Mouse (Mus musculus) left cerebral cortex, adult 9 months (tissue): Measurements from ENCODE around the gene Ccdc14.
"Not testable (repeated sequence)": the region's sequence is repeated elsewhere in the genome, so short reads cannot be mapped to it uniquely, and the experiment has no call there.

Experiments used
- DNase-seq, 2 experiments: peaks; one replicate each; pipeline ENCODE4 v3.0.0; 2022; ENCODE audit warnings: low spot score in 2 of 2

Ccdc14 gene

DNA sequence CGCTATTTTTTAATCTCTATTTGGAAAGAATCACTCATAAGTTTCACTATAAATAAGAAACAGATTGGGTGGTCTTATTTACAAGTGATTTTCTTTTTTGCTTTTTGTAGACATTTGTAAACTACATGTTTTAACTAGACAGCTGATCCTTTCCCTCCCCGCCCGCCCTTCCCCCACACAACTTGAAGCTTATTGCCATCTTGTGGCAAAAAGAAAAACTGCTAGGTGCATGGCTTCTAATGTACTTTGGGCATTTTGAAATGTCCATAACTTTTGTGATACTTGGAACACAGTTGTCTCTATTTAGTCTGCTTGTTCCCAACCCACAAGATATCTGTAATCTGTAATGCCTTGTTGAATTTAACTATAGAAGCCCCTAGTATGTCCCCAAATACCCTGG, 21.1 kb downstream of the Ccdc14 start:
- no peak for DNase-seq

DNA sequence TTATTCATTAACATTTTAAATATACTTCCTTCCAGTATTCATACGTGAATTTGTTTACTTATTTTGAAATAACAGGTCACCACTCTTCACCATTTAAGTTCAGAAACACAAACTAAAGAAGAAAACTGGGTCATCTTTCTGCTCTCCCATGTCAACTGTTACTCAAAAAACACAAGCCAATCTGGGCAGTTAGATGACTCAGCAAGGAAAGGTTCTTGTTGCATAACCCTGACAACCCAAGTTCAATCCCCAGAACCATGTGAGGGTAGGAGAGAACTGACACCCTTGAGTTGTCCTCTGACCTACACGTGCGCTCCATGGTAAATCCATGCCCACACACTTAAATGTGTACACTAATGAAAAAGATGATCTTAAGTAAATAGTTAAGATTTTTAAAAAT, 34.7 kb downstream of the Ccdc14 start:
- no peak for DNase-seq

DNA sequence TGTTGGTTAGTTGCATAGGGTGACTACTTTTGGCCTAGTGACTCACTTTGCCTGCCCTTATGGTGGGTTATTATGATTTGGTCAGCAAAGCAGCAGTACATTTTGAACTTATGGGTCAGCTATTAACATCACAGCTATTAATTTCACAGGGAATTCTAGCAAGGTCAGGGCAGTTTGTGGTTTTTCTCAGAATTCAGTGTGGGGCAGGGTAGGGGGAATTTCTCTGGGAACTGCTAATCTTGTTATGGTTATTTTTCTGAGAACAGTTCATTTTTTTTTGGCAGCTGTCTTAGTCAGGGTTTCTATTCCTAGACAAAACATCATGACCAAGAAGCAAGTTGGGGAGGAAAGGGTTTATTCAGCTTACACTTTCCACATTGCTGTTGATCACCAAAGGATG, 38.2 kb downstream of the Ccdc14 start:
- not testable (repeated sequence) for DNase-seq

DNA sequence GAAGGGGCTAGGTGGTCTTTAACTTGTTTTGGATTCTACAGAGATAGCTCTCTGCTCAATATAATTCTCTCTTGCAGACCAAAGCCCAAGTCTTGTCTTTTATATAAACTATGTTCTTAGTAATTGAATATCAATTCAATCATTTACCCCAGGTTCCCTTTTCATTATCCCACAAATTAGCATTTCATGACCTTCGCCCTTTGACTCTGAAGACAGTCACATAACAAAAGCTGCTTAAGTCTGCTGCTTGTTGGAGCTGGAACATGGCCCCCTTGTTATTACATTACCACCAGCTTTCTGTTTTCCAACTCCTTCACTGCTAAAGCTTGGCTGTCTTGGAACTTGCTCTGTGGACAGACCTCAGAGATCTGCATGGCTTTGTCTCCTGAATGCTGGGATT, 39.0 kb downstream of the Ccdc14 start:
- no peak for DNase-seq

DNA sequence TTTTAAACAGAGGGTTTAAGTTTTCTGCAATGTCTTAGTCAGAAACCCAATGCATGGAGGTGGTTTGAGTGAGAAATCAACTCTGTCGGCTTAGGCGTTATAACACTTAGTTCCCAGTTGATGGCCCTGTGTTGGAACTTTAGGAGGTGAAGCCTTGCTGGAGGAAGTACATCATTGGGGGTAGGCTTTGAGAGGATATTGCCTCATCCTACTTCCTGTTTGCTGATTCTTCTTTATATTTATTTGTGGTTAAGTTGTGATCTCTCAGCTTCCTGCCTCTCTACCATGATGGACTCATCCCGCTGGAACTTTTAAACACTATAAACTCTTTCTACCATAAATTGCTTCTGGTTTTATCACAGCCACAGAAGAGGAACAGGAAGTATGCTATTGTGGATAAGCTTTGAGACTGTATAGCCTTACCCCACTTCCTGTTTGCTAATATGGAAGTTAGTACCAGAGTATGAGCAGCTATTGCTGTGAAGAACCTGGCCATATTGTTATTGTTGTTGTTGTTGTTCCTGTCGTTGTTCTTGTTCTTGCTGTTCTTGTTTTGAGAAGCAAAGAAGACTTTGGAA, 48.3 kb downstream of the Ccdc14 start:
- no peak for DNase-seq

DNA sequence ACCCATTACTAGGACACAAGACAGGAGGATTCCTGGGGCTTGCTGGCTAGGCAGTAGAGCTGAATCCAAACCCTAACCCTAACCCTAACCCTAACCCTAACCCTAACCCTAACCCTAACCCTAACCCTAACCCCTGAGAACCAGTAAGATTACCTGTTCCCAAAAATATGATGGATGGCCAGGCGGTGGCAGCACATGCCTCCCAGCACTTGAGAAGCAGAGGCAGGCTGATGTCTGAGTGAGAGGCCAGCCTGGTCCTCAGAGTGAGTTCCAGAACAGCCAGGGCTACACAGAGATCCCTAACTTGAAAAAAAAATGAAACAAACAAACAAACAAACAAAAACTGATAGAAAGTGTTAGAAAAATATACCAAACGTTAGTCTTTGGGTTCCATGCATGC, 52.5 kb downstream of the Ccdc14 start:
- DNase-seq = no peak

DNA sequence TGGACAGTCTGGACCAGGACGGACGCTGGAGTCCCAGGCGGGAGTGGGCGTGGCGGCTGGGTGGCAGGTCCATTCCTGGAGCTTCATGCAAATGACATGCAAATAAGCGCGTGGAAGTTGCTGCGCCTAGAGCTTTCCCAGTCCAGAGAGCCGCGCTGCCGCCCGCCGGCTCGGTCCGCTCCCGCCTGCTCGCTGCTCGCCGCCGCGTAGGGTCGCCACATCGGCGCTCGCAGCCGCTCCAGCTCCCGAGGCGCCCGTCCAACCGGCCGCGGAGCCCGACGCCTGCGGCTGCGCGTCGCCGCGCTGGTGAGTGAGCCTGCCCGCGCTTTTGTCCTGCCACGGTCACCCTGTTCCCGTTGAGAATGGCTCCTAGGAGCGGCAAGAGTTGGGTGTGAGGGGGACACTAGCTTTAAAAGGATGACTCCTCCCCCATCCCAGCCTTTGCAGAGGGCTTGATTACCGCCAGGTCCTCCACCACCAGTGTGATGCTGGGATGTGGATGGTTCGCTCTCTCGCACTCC, 54.7 kb downstream of the Ccdc14 start, which contains the start of gene Mylk:
Gene Mylk (plus strand): TSS at position 146 of the 521 bp plus-strand sequence.
- peak; percentile 3 to 42 for DNase-seq

DNA sequence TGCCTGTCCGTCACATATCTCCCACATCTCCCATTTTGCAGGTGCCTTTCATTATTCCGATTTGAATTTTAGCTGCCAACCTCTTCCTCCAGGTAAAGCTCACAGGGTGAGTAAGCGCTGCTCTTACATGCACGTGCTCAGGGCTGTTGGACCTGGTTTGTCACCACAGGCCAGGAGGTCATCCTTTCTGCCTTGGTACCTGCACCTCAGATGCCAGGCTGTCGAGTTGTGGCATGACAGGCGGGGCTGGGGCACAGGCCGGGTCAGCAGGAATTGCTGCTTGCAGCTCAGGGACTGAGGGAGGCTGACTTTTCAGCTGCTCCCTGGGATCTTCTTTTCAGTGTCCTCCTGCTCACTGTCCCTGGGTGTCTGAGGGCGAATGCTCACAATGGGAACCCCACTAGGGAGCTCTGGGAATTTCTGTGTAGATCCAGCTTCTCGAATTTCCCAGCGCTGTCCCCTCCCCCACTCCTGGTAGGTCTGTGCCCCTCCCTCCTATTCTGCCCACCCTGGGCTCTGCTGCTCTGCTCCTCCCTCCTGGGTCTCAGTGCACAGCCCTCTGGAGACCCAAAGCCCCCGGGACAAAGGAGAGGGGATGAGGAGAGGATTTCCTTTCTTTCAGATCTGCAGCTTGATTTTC, 57.8 kb downstream of the Ccdc14 start:
- DNase-seq = no peak

DNA sequence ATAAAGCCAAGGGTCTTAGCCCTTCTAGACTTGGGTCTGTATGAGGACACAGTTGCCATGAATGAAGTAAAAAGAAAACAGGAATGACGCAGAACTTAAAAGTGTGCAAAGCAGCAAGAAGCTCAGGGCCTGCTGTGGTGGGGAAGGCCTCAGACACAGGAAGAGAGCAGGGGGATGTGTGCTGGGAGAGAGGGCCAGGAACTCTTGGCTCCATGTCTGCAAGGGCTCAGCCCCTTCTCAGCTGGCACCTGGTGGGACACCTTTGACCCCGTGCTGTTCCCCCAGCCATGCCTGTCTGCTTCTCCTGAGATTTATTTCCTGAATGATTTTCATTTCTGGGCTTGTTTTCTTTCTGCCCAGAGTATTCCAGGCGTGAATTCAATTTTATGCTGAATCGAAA, 59.1 kb downstream of the Ccdc14 start:
- no peak for DNase-seq

DNA sequence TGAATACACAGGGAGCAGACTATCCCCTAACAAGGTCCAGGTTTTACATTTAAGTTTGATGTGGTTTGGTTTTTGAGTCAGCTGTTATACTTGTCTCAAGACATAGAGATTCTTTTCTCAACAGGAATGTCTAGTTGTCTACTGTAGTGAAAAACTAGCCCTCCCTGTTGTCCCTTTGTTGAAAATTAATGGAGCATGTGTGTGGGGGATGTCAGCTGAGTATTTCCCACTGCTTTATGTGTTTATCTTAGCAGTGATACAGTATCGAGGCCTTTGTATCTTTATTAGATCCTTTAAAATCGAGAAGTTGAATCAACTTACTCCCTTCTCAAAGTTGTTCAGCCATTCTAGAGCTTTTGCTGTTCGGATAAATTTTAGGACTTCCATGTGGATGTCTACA, 61.6 kb downstream of the Ccdc14 start:
- no peak for DNase-seq

DNA sequence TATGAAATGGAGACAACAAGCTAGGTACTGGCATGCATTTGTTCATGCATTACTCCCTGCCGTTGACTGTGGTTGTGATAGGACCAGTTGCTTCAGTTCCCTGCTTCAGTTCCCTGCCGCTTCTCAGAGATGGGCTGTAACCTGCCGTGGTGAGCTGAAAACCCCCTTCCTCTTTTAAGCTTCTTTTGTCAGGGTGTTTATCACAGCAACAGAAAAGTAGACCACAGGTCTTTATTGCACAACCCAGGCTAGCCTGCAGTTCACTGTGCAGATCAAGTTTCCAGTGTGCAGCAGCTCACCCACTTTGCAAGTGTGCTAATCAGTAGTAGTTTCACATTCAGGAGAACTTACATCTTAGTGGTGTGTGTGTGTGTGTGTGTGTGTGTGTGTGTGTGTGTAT, 62.6 kb downstream of the Ccdc14 start:
- DNase-seq = no peak

DNA sequence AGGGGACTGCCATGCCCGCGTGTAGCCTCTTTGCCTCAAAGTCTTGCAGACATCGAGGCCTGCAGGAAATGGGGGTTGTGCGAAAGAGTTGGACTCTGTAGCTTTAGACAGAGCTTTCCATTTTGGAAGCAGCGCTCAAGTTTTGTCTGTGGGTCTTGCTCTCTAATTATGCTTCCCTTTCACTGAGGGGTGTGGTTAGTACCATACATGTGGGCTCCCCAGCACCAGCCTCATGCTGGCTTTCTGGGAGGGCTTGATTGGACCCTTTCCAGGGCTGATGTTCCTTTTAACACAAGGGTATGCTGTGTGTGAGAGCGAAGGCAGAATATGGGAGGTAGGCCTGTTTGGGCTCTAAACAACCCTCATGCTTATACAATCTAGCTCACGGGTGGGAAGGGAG, 66.6 kb downstream of the Ccdc14 start:
- no peak for DNase-seq

DNA sequence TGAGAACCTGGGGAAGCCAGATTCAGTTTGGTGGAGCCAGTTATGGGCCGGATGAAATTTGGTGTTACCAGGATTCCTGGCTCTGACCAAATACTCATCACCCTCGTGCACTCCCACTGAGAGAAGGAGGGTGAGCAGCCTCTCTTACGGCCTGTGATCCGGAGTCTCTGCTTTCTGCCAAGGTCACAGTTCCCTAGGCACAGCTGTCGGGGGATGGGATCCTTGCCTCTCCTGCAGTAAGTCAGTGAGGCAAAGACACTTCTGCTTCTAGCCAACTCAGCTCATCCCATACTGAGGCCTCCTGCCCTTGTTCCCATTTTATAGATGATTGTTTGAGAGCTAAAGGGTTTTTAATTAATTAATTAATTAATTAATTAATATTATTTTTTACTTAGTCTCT, 67.8 kb downstream of the Ccdc14 start:
- DNase-seq = no peak

DNA sequence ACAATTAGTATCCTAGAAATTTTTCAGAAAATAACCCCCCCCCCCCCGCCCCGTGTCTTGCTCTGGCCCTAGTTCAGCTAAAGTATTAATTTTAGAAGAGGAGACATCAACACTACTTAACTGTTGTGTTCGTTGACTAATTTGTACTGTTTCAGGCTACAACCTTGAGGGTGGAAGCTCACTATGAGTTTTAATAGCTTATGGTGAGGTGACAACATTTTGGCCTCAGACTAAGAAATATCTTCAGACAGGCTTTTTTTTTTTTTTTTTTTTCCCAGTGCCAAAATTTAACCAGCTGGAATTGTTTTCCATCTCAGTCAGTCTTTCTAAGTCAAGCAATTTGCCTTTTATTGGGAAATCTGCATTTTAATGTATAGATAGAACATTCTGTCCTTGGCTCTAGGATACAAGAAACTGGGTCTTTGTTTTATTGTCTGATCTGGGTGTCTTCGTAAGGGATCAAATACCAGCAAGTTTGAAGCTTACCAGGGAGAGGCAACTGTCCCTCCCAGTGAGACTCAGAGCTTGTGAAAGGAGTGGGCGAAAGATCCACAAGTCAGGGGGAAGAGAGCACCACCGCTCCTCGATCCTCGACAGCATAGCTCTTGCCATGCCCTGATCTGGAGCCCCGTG, 73.7 kb downstream of the Ccdc14 start:
- no peak for DNase-seq

DNA sequence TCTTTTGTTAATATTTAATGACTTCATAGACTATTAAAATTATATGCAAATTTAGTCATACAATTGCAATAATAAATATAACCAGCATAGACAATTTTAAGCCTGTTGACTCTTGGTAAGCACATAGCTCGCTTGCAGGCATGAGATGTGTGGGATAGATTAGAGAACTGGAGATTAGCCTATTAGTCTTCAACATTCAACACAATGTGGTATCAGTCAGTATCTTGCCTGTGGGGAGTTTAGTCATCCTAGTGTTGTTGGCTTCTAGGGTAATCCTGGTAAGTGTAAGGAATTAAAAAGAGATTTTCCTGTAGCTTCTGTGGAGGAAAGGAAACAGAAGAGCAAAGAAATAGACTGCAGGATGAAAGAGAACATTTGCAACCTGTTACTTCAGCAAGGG, 75.2 kb downstream of the Ccdc14 start:
- no peak for DNase-seq

DNA sequence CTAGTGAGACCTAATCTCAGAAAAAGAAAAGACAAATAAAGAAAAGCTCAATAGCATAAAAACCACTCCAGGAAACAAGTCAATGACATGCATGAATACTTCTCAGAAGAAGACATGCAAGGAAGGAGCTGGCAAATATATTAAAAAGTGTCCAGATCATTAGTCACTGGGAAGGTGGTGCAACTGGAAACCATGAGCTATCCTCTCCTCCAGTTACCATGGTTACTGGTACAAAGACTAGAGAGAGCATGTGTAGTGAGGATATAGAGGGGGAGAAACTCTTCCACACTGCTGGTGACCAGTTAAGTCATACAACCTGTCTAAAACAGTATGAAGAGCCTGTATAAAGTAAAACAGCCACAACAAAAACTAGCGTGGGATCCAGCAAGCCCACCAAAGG, 75.8 kb downstream of the Ccdc14 start:
- no peak for DNase-seq

DNA sequence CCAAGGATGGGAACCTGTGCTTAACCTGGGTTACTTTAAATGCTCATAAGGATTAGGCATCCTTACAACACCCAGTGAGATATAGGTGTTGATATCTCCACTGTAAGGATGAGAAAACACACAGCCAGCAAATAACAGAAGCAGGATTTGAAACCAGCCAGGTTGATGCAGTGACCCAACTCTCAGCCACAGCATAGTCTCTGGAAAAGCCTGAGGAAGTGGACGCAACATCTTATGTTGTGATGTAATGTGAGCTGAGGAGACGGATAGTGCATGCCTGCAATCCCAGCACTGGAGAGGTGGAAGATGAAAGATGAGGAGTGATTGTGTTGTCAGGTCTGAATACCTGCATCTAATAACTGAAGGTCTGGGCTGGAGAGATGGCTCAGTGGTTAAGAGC, 77.0 kb downstream of the Ccdc14 start:
- no peak for DNase-seq

DNA sequence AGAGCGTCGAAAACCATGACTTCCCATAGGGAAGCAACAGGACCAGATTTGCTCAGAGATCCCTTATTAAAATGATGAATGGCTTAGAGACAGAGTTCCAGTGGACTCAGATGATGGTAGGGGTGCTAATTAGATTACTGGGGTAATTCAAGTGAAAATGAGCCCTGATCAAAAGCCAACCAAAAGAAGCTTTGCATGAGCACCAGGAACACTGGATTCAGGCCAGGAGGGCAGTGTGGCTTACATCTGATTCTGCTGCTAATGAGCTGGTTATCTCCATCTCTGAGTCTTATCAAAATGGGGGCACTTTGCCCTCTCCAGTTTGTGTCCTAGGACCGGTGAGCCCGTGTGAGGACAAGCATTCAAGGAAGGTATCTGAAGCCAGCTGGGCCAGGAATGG, 78.0 kb downstream of the Ccdc14 start:
- DNase-seq = no peak

DNA sequence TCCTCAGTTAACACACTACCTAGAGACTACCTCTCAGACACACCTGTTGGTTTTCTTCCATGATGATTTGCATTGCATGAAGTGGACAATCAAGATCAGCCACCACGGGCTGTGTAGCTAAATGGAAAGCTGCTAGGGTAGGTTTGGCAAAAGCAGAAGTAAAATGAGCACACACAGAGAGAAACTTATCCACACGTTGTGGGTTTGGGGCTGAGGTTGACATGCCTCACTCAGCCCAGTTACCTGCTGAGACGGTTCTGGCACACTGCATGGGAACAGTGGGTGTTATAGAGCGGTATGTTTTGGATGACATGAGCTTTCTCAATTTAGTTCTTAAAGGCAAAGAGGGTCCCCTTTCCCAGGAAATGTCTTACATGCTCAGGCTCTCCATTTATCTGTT, 79.7 kb downstream of the Ccdc14 start:
- no peak for DNase-seq

DNA sequence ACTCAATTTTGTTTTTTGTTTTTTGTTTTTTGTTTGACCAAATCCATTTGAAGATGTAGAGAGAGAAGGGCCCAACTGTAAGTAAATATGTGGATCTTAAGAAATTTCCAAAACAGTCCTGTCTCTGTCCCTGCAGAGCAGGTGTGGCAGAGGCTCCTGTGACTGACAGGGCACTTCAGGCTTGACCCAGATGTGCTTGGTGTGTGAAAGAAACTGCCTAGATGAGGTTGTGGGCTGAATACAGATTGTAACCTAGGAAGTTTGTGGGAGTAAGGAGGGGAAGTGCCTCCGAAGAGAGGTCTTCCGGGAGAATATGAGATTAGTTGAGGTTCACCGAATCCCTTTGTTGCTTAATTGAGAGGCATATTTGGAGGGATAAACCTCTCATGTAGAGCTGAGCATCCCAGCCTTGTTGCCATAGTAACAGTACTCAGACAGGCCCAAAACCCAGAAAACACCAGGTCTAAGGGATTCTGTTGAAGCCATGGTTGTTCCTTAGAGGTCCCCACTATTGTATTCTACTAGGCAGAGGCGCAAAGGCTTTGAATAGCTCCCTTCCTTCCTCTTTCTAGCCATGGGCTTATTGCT, 82.1 kb downstream of the Ccdc14 start:
- DNase-seq = no peak
